Mouse (Mus musculus) left cerebral cortex, adult 2 months (tissue): ENCODE measurements around the gene Diras1. TPM values are rescaled to one million over a fixed set of nuclear protein-coding genes. Genes with fewer than 3 reads are reported as not detected.
A peak's percentile ranks its signal among the peaks of the same experiment; 100 is the strongest.
"Not testable (repeated sequence)": the region's sequence is repeated elsewhere in the genome, so short reads cannot be mapped to it uniquely, and the experiment has no call there.

Experiments
- DNase-seq, 2 experiments: peaks; one replicate each; pipeline ENCODE4 v3.0.0; 2021 to 2022; ENCODE audit warnings: low spot score in 2 of 2, mixed read lengths in 1 of 2; ENCODE audit errors: extremely low spot score in 1 of 2
- H3K27ac ChIP-seq: fragments of 200-600 bp; 2 replicates; pipeline ENCODE4 v1.8.1; 2022
- H3K4me3 ChIP-seq: fragments of 200-600 bp; 2 replicates; pipeline ENCODE4 v1.8.1; 2022
- CTCF ChIP-seq: fragments of 200-600 bp; IDR thresholded peaks from 2 replicates; pipeline ENCODE4 v1.8.1; 2022; ENCODE audit warnings: antibody characterized with exemption, mild to moderate bottlenecking, moderate library complexity
- intact Hi-C: fragments of 180-260 bp; cut with DNase I; formaldehyde crosslinking; loops from one replicate; pipeline ENCODE4 v1.15.1; 2025
- total RNA-seq, 2 experiments: library from RNA; stranded (reverse); gene quantifications; 2 replicates each; pipeline ENCODE4 v1.2.3; 2021

The Diras1 gene
- total RNA-seq, 2 experiments from 2014 or later: 100 to 116 TPM

DNA sequence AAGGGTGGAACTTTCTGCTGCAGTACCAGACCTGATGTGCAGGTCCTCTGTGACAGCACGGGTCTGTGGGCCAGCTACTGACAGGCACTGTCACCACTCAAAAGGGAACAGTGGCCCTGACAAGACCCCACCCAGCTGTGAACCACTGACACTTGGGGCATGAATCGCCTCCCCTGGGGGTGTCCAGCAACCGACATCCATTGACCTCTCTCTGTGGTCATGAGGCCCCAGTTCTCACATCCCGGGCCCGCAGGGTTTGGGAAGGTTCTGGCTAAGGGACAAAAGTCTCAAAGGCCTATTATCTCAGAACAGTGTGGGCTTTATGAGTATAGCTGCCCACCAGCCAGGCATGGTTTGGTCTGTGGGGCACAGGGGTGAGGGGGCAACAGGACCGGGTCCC, 29.7 kb upstream of the Diras1 start:
- Histone ChIP-seq H3K27ac (no peak overlapping the region), H3K4me3 (no peak overlapping the region)
- TF ChIP-seq CTCF: no peak
- no peak for DNase-seq
- intact Hi-C loops: no loop called here

DNA sequence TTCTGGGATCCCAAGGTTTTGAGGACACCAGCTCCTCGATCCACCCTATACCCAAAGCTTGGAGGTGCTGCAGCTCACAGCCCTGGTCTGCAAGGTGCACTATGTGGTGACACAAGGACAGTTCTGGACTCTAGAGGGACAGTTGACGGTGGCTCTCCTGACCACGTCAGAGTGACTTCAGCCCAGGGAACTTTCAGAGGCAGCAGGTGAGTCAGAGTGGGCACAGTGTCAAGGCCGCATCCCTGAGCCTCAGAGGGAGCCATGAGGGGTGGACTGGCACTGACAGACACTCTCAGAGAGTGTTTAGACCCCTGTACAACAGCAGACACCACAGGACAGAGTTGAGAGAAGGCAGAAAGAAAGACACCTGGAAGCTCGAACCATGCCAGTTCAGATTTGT, 27.1 kb upstream of the Diras1 start:
- no peak for TF ChIP-seq CTCF

DNA sequence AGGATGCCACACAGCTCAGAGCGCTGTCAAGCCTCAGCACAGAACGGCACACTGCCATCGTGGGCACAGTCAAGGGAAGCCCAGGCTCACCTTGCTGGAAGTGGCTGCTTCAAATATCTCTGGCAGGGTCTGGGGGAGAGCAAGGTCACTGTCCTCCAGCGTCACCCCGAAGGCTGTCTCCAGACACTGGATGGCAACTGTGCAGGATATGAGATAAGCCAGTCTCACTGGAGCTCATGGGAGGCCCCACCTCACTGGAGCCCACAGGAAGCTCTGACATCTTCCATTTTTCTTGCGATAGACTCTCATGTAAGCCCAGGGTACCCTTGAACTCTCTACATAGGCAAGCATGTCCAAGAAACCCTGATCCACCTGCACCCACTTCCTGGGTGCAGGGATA, 25.7 kb upstream of the Diras1 start:
- H3K4me3 ChIP-seq: no peak overlapping the region
- no peak overlapping the region for H3K27ac ChIP-seq
- no peak for DNase-seq
- intact Hi-C loops: no loop called here
- TF ChIP-seq CTCF: no peak

More for the DNA sequence above, 27.1 kb upstream of the Diras1 start:
- Histone ChIP-seq H3K27ac (no peak overlapping the region), H3K4me3 (no peak overlapping the region)
- intact Hi-C loops: no loop called here
- no peak for DNase-seq

DNA sequence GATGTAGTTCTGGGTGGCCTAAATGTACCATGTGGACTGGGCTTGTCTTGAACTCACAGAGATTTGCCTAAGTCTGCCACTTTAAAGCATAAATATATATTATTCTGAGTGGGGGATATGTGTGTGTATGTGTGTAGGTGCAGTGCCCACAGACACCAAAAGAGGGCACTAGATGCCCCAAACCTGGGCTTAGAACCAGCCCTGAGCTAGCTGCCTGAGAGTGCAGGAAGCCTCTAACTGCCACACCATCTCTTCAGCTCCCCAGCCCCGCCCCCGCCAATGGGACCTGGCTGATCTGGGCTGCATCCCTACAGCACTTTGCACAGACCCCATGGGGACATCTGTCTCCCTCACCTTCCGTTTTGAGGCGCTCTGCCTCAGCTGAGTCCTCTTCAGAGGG, 25.2 kb upstream of the Diras1 start:
- Histone ChIP-seq H3K27ac (no peak overlapping the region), H3K4me3 (no peak overlapping the region)
- DNase-seq: no peak
- TF ChIP-seq CTCF: peak; percentile 36
- intact Hi-C loops: no loop called here

DNA sequence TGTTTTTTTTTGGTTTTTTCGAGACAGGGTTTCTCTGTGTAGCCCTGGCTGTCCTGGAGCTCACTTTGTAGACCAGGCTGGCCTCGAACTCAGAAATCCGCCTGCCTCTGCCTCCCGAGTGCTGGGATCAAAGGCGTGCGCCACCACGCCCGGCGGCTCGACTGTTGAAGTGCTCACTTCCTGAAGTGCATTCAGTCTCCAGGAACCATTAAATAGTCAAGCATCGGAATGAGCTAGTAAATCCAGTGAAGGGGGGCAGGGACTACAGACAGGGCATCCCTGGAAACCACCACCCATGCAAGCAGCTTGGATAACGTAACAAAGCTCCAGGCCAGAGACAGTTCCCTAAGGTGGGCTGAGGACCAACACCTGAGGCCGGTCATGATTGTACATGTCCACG, 19.8 kb upstream of the Diras1 start:
- H3K27ac ChIP-seq, intact Hi-C loops, DNase-seq, H3K4me3 ChIP-seq: not testable (repeated sequence)

DNA sequence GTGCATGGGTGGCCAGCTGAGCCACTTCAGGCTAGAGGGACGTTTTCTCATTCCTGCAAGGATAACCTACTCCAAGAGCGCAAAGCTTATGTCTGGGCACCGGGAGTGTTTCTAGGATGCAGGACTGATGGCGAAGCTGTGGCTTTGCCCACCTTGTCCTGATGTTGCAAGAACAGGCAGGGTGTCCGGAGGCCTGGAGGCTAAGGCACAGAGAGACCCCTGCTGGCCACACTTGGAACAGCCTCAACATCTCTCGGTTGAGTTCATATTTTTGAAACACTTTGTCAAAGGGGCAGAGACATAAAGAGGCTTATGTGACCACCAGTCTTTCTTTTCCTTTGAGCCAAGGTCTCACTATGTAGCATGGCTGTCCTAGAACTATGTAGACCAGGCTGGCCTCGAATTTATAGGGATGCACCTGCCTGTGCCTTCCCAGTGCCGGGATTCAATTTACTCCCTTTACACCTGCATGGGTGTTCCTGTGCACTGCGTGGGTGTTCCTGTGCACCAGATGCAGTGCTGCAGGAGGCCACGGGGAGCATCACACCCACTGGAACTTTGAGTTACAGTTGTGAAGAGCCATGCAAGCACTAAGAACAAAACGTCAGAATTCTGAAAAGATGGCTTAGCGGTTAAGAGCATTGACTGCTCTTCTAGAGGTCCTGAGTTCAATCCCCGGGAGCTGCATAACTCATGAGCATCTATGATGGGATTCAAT, 16.2 kb upstream of the Diras1 start:
- DNase-seq: peak; percentile 71 to 74
- intact Hi-C loops: loop anchor here (1.0 kb wide), 1 partner anchor 41 kb away; no protein-coding TSS in a partner anchor
- peak; percentile 84 for TF ChIP-seq CTCF
- Histone ChIP-seq H3K27ac (no peak overlapping the region), H3K4me3 (no peak overlapping the region)

DNA sequence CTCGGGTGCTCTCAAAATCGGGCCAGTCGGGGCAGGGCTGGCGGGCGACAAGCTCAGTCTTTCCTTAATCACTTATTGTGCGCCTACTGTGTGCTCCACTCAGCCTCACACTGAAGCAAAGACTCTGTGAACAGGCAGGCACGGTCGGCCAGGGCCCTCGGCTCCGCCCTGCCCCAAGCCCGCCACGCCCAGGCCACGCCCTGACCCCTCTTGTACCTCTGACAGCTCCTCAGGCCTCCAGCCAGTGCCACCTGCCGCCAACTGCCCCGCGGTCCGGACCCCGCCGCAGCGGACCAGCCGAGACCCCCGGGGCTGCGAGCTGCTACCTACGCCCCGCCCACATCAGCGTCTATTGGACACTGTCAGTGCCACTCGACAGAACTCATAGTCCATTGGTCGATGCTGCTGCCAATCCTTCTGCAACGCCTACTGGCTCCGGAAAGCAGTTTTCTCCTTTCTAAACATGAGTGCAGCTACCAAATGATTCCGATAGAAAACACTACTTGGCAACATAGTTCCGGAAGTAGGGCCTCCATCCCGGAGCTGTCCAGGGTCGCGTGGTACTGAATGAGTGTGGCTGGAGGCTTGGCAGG, 11.6 kb upstream of the Diras1 start, which contains the start of gene Slc39a3:
Gene Slc39a3 (minus strand): TSS at position 439 of the 593 bp plus-strand sequence.
- intact Hi-C loops: loop anchor here (1.0 kb wide), 1 partner anchor 37 kb away; no protein-coding TSS in a partner anchor
- H3K27ac ChIP-seq: peak within 1 kb of the TSS; percentile 92

DNA sequence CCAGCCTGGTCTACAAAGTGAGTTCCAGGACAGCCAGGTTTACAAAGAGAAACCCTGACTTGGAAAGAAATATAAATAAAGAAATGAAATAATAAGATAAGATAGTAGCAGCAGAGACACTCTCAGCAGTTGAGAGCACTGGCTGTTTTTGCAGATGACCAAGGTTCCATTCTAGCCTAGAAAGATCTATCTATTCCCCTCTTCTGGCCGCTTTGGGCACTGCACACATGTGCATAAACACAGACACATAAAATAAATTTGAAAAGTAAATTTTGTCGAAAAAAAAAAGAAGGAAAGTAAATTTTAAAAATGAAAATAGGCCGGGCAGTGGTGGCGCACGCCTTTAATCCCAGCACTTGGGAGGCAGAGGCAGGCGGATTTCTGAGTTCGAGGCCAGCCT, 10.8 kb upstream of the Diras1 start:
- H3K27ac ChIP-seq: no peak overlapping the region
- intact Hi-C loops: no loop called here
- TF ChIP-seq CTCF: peak; percentile 41
- no peak for DNase-seq
- no peak overlapping the region for H3K4me3 ChIP-seq

More for the DNA sequence above, 11.6 kb upstream of the Diras1 start, which contains the start of gene Slc39a3:
- peak within 1 kb of the TSS; percentile 99 for H3K4me3 ChIP-seq
- peak; percentile 98 to 99 for DNase-seq
- no peak; the same call in 1 of the 2 replicates for TF ChIP-seq CTCF

DNA sequence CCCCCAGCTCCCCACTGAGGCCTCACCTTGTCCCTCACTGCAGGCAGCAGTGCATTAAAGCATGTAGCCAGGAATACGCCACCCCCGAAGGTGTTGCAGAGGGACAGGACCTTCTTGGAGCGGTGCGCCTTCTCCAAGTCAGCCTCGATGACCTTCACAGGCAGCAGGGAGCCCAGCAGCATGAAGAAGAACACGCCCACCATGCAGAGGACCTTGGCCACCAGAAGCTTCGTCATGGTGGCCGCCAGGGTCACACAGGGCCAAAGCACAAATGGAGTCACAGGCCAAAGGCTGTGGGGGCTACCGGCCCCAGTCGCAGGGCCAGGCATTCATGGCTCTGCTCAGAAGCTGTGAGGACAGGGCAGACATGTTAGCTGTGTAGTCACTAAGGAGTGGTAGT, 8.1 kb upstream of the Diras1 start:
- Histone ChIP-seq H3K4me3 (no peak overlapping the region), H3K27ac (no peak overlapping the region)
- DNase-seq: no peak
- intact Hi-C loops: no loop called here
- no peak for TF ChIP-seq CTCF

DNA sequence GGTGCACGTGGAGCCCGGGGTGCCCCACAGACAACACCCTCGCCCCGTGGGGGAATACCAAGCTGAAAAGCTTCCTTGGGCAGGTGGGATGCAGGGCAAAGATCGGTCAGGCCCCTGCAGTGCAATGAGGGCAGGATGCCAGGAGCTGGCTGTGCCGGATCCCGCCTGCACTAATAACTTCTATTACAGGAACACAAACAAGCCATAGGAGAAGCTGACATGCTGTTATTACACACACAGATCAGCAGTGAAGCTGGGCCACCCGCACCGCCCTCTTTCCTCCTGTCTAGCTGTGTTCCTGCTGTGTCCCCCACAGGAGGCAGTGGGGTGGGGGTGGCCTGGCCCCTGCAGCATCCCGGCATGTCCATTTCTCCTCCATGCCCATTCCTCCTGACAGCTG, 3.6 kb upstream of the Diras1 start:
- no peak for TF ChIP-seq CTCF
- DNase-seq: no peak

DNA sequence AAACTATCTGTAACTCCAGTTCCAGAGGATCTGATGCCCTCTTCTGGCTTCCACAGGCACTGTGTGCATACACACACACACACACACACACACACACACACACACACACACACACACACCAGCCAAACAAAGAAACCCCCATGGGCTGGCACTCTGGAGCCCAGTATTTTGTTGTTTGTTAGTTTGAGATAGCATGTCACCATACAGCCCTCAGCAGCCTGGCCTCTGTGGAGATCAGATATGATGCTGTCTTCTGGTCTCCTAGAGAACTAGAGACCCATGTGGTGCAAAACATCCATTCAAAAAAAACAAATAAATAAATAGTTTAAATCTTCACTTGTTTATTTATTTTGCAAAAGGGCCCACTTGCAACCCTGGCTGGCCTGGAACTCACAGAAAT, 2.8 kb upstream of the Diras1 start:
- H3K27ac ChIP-seq: no peak overlapping the region

More for the DNA sequence above, 3.6 kb upstream of the Diras1 start:
- Histone ChIP-seq H3K4me3 (no peak overlapping the region), H3K27ac (no peak overlapping the region)
- intact Hi-C loops: no loop called here

DNA sequence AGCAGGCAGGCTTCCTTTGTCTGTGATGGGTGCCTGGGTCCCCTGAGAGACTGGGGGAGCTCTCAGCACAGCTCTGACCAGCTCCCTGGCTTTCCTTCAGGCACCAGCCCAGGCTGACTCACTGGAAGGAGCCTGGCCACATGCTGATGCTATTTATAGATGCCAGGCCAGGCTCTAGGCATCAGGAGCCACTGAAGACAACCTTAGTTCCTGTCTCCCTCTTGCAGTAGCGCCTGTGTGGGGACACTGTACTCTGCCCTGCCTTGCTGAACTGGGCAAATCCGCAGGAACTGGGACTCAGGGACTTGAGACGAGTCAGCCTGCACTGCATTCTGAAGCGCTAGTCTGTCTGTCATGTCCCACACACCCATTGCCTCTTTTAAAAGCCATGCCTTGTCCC, 1.9 kb upstream of the Diras1 start:
- DNase-seq: peak in 1 of 2 experiments; percentile 46
- no peak for TF ChIP-seq CTCF
- peak overlapping the region; percentile 66 for H3K27ac ChIP-seq
- H3K4me3 ChIP-seq: no peak overlapping the region
- intact Hi-C loops: no loop called here

More for the DNA sequence above, 2.8 kb upstream of the Diras1 start:
- DNase-seq: no peak
- TF ChIP-seq CTCF: no peak
- H3K4me3 ChIP-seq: no peak overlapping the region
- intact Hi-C loops: no loop called here
